Mouse (Mus musculus): Measurements from ENCODE around the gene Ccdc89.
A peak's percentile ranks its signal among the peaks of the same experiment; 100 is the strongest.

The Ccdc89 gene

GRCm38 (mm10) chr7:90426020-90427001 is at the start of gene Ccdc89:
Gene Ccdc89 (plus strand): TSS chr7:90426577.
- DNase-seq (ENCODE audit: inconsistent age in 2 of 2, low spot score in 1 of 2): peak; percentile 85 to 94

DNA sequence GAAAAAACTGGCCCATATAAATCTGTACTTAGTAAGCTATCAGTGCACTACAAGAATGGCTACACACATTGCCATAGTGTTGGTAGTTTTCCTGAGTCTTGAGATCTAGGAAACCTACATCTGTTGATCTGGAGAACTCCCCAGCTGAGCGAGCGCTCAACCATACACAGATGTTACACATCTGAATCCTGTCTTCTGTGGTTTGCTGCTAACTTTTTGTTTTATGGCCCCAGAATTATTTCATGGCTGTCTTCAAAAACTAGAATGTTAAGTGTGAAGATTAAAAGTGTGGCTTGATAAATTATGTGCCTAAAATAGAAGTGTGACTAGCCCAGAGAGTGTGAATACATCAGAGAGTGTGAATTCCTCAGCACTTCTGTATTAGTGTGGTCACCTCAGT is 42.0 kb upstream of the Ccdc89 start:
- no peak for DNase-seq (ENCODE audit: inconsistent age in 2 of 2, low spot score in 1 of 2)

- DNase-seq (ENCODE audit: inconsistent age in 2 of 2, low spot score in 1 of 2): no peak
Observed at GRCm38 (mm10) chr7:90386885-90387459, 39.4 kb upstream of the Ccdc89 start.

DNA sequence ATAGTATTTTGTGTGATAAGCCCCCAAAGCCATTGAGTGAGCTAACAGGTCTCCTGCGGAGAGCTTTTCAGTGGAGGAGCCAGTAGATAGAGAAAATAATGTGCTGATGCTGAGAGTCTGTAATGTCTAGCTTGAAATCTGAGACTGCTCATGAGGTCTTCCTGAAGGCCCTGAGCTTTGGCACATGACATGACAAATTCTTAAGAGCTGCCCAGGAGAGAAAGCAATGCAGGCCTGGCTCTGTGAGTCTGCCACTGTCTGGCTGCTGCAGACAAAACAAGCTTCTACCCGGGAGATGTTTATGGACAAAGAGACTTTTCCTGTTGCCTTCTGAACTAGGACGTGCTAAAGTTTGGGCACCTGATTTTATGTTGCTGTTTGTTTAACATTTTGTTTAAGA is 36.6 kb upstream of the Ccdc89 start:
- no peak for DNase-seq (ENCODE audit: inconsistent age in 2 of 2, low spot score in 1 of 2)

- DNase-seq (ENCODE audit: inconsistent age in 2 of 2, low spot score in 1 of 2): no peak
Observed at GRCm38 (mm10) chr7:90395073-90395472, 31.3 kb upstream of the Ccdc89 start.

DNA sequence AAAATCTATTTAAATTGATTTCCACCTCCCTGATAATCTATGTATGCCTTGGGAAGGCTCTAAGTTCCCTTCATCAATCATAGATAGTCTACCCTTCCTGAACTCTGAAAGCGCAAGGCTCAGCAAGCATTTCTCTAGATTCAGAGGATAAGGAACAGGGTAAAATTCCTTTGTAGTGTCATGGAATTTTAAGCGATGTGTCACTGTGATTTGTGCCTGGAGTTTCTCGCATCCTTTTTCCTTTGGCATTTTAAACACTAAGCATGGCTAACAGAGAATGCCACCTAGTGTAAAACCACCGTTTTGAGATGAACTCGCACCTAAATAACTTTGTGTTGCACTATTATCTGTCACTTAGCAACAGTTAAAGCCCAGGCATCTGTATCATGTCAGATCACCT is 30.4 kb upstream of the Ccdc89 start:
- no peak for DNase-seq (ENCODE audit: inconsistent age in 2 of 2, low spot score in 1 of 2)

- peak; percentile 60 to 90 for DNase-seq (ENCODE audit: inconsistent age in 2 of 2, low spot score in 1 of 2)
Observed at GRCm38 (mm10) chr7:90409934-90410333, 16.4 kb upstream of the Ccdc89 start.

DNA sequence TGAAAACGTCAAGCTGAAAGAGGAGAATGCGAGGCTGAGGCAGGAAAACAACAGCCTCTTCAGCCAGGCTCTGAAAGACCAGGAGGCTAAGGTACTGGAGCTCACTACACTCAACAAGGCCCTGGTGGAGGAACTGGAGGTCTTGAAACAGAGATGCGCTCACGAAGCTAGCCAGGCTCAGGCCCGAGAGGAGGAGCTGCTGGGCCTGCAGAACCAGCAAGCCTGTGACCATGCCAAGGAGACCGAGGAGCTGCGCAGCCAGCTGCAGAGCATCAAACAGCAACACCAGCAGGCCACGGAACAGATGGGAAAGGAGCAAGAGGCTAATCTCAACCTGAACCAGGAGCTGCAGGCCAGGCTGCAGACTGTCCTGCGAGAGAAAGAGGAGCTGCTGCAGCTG is 629 bp downstream of the Ccdc89 start:
- peak in 1 of 2 experiments; percentile 8 for DNase-seq (ENCODE audit: inconsistent age in 2 of 2, low spot score in 1 of 2)

DNA sequence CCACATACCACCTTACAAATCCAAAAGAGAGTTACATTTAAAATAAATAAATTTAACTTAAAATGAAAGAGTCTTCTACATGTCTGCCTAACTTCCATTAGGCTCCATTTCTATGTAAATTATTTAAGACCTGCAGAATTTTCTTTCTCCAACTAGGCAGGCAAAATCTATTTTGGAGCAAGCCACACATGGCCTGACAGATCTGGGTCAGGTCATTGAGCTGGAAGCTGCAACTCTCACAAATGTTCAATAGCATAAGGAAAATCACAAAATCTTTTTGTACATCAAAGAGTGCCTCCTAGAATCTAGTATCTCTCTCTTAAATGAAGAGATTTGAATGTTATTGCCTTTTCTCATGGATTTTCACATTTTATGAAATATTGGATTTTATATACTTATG is 5.8 kb downstream of the Ccdc89 start:
- DNase-seq (ENCODE audit: inconsistent age in 2 of 2, low spot score in 1 of 2): no peak

DNA sequence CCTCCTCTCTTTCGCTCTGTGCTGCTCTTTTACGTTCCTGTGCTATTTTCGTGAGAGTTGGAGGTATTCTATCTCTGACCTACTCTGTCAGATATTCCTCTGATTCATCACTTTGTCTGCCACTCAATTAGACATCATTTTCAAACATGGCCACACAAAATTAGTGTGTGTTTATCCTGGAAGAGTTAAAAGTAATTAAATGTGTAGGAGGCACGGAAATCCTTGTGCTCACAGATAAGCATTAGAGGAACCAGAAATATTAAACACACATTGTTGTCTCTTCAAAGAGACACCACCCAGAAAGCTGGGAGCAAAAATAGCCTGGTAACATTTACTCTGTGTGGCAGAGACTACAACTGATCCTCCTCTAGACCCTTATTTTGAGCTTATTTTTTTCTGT is 13.7 kb downstream of the Ccdc89 start:
- DNase-seq (ENCODE audit: inconsistent age in 2 of 2, low spot score in 1 of 2): no peak

DNA sequence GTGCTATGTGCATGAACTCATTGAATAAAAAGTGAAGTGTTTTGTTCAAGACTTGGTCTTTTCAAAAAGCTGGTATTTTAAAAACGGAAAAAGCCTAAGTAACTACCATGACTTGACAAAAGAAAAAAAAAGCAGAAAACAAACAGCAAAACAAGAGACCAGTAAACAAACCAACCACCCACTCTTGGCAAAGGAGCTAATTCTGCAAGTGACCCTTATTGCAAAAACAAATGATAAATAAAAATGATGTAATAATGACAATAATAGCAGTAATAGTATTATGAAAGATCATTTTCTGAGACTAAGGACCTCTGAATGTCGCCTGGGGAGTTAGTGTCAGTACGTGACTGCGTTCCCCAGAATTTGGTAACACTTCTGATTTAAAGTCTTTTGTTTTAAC is 15.7 kb downstream of the Ccdc89 start:
- peak in 1 of 2 experiments; percentile 45 for DNase-seq (ENCODE audit: inconsistent age in 2 of 2, low spot score in 1 of 2)

DNA sequence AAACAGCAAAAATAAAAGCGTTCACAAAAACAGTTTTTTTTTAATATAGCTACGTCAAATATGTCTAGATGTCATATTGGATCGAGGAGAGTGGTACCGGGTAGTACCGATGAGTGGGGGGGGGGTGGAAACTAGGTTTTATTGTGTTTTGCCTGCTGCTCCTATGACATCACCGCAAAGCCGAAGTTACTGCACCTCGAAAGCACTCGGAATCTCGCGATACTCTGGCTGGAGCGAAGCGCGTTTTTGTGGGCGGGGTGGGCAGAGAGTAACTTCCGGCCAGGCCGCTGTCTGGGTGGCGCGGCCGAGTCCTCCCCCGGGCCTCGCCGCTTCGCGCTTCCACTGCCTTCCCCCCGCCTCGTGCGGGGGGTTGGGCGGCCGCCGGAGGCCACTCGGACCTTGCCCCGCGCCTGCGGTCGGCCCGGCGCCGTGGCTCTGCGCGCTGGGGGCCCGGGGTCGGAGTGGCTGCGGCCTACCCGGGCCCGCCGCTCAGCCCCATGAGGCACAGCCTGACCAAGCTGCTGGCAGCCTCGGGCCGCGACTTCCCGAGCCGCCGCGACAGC is 16.2 kb downstream of the Ccdc89 start, which contains the start of gene Crebzf:
Gene Crebzf (plus strand): TSS at position 212 of the 563 bp plus-strand sequence.
- peak; percentile 97 to 99 for DNase-seq (ENCODE audit: inconsistent age in 2 of 2, low spot score in 1 of 2)

- DNase-seq (ENCODE audit: inconsistent age in 2 of 2, low spot score in 1 of 2): peak; percentile 81 to 91
Observed at GRCm38 (mm10) chr7:90443101-90444091, 17.0 kb downstream of the Ccdc89 start.

- peak; percentile 31 to 76 for DNase-seq (ENCODE audit: inconsistent age in 2 of 2, low spot score in 1 of 2)
Observed at GRCm38 (mm10) chr7:90444206-90444605, 17.8 kb downstream of the Ccdc89 start.

GRCm38 (mm10) chr7:90456149-90456844 is 29.9 kb downstream of the Ccdc89 start:
- DNase-seq (ENCODE audit: inconsistent age in 2 of 2, low spot score in 1 of 2): peak in 1 of 2 experiments; percentile 59

DNA sequence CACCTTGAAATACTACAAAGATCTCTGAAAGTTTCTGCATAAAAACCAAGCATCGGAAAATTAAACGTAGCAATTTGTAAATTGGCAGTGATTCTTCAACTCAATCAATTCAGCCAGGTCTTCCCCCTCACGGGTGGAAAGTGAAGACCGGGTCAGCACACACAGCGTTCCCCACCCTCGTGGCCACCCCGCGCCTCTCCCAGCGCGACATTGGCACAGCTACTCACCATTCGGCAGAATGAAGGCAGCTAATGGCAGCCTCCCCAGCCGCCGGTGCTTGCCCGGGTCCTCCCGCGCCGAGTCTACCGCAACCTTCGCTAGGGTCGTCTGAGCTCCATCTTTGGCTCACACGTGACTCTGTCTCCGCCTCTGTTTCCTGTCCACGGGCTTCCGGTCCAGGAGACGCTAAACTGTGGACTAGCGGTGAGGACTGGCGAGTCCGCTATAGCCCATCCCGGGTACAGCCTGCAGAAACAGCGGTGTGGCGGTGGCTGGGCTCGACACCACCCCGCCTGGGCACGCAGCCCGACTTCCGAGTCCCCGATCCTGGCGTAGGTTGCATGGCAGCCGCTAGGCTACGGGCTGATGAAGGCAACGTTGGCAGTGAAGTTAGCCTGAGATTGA is 30.6 kb downstream of the Ccdc89 start, which contains the start of gene Tmem126a:
Gene Tmem126a (minus strand): TSS at position 385 of the 624 bp plus-strand sequence.
- peak; percentile 90 to 96 for DNase-seq (ENCODE audit: inconsistent age in 2 of 2, low spot score in 1 of 2)

GRCm38 (mm10) chr7:90457517-90457916 is 31.1 kb downstream of the Ccdc89 start:
- DNase-seq (ENCODE audit: inconsistent age in 2 of 2, low spot score in 1 of 2): peak in 1 of 2 experiments; percentile 29

GRCm38 (mm10) chr7:90460330-90460729 is 34.0 kb downstream of the Ccdc89 start:
- no peak for DNase-seq (ENCODE audit: inconsistent age in 2 of 2, low spot score in 1 of 2)

- DNase-seq (ENCODE audit: inconsistent age in 2 of 2, low spot score in 1 of 2): peak; percentile 33 to 74
Observed at GRCm38 (mm10) chr7:90460930-90461329, 34.6 kb downstream of the Ccdc89 start.
